Mouse (Mus musculus) midbrain, embryonic 16.5 days (tissue): Measurements from ENCODE around the gene Tiam1. TPM values are rescaled to one million over a fixed set of nuclear protein-coding genes. Genes with fewer than 3 reads are reported as not detected.

Experiments used
- ATAC-seq: fragments of 200-750 bp; cut with Nextera tagmentation; 2 replicates; pipeline ENCODE4 v1.8.0; 2017; ENCODE audit warnings: moderate TSS enrichment
- H3K27ac ChIP-seq: fragments of 300-500 bp; sonication (generic); 2 replicates; pipeline ENCODE4 v1.5.1; 2014; ENCODE audit warnings: mild to moderate bottlenecking, low read length, mixed read lengths
- H3K27me3 ChIP-seq: fragments of 300-500 bp; sonication (generic); 2 replicates; pipeline ENCODE4 v1.6.1; 2014; ENCODE audit warnings: low read depth, low read length, mixed read lengths; ENCODE audit not compliant: control insufficient read depth, insufficient read depth
- H3K36me3 ChIP-seq: fragments of 300-500 bp; sonication (generic); 2 replicates; pipeline ENCODE4 v1.6.1; 2014; ENCODE audit warnings: mild to moderate bottlenecking, low read length, moderate library complexity, mixed read lengths; ENCODE audit not compliant: control insufficient read depth, insufficient read depth
- H3K4me1 ChIP-seq: fragments of 300-500 bp; sonication (generic); 2 replicates; pipeline ENCODE4 v1.6.1; 2014; ENCODE audit warnings: mild to moderate bottlenecking, low read length, mixed read lengths; ENCODE audit not compliant: control insufficient read depth, insufficient read depth
- H3K4me2 ChIP-seq: fragments of 300-500 bp; sonication (generic); 2 replicates; pipeline ENCODE4 v1.6.1; 2014; ENCODE audit warnings: mild to moderate bottlenecking, low read length, mixed read lengths
- H3K4me3 ChIP-seq: fragments of 300-500 bp; sonication (generic); 2 replicates; pipeline ENCODE4 v1.5.1; 2014; ENCODE audit warnings: low read depth, mild to moderate bottlenecking, low read length, moderate library complexity, mixed read lengths
- H3K9ac ChIP-seq: fragments of 300-500 bp; sonication (generic); 2 replicates; pipeline ENCODE4 v1.6.1; 2014; ENCODE audit warnings: low read depth, low read length, mixed read lengths
- H3K9me3 ChIP-seq: fragments of 300-500 bp; sonication (generic); replicated peaks from 2 replicates; pipeline ENCODE4 v1.6.1; 2014; ENCODE audit warnings: mild to moderate bottlenecking, low read length, mixed read lengths; ENCODE audit not compliant: control insufficient read depth, poor library complexity, severe bottlenecking
- WGBS: fragments of 180-500 bp; shearing (Covaris S2); extraction: QIAGEN DNeasy Blood & Tissue Kit; methylation state at CpG from one replicate; pipeline ENCODE4 v1.1.7; 2014; 5-methylcytosine and 5-hydroxymethylcytosine counted together
- polyA plus RNA-seq: library from polyadenylated mRNA; unstranded; fragments of >200 nt; fragmentation: Nextera tagmentation; extraction: Ambion mirVana; gene quantifications from 2 replicates; pipeline ENCODE4 v1.2.1, GENCODE M21; 2015

Tiam1 gene
- polyA plus RNA-seq, 1 experiment from 2014 or later: 23.5 TPM

DNA sequence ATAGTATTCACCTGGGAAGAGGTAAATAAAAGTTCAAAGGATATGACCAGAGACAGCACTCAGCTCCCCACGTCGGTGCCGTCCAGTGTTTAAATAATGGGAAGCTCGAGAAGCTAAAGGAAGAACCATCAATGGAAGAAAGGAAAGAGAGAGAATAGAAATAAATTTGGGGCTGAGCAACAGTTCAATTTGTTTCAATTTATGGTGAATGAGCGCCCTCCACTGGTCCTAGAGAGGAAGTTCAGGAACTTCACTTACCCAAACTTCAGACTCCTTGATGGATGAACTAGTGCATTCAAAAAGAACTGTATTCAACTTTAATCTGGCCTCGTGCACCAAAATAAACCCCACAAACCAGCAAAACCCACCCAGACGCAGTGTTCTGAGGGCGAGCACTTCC is 378.1 kb downstream of the Tiam1 start:
- H3K27me3 ChIP-seq: no peaks in the 10 kb centered on the region
- H3K9me3 ChIP-seq: peaks cover 10% of the 10 kb centered on the region; the same call in 1 of the 2 replicates
- 6% methylated on average over 8 of the region's 8 CpGs for WGBS
- no peak overlapping the region for H3K9ac ChIP-seq
- H3K36me3 ChIP-seq: no peaks in the 10 kb centered on the region
- H3K4me2 ChIP-seq: no peak overlapping the region
- H3K4me1 ChIP-seq: no peaks in the 10 kb centered on the region
- no peak for ATAC-seq
- no peak overlapping the region for H3K27ac ChIP-seq
- H3K4me3 ChIP-seq: no peak overlapping the region

- no peak overlapping the region for H3K4me2 ChIP-seq
- WGBS: 72% methylated on average over 2 of the region's 2 CpGs
- no peak for ATAC-seq
Measured at GRCm38 (mm10) chr16:89763812-89764211, 379.8 kb downstream of the Tiam1 start.

GRCm38 (mm10) chr16:89762523-89762922 is 381.0 kb downstream of the Tiam1 start:
- no peak overlapping the region for H3K4me3 ChIP-seq
- H3K36me3 ChIP-seq: no peaks in the 10 kb centered on the region
- H3K9ac ChIP-seq: no peak overlapping the region
- no peaks in the 10 kb centered on the region for H3K9me3 ChIP-seq
- H3K4me2 ChIP-seq: no peak overlapping the region
- H3K27me3 ChIP-seq: no peaks in the 10 kb centered on the region
- no peak overlapping the region for H3K27ac ChIP-seq
- no peak for ATAC-seq
- 79% methylated on average over 10 of the region's 10 CpGs for WGBS
- no peaks in the 10 kb centered on the region for H3K4me1 ChIP-seq

More at GRCm38 (mm10) chr16:89763812-89764211, 379.8 kb downstream of the Tiam1 start:
- Histone ChIP-seq H3K4me3 (no peak overlapping the region), H3K27ac (no peak overlapping the region), H3K9me3 (peaks cover 2% of the 10 kb centered on the region; the same call in 1 of the 2 replicates), H3K36me3 (no peaks in the 10 kb centered on the region), H3K27me3 (no peaks in the 10 kb centered on the region), H3K9ac (no peak overlapping the region), H3K4me1 (no peaks in the 10 kb centered on the region)

DNA sequence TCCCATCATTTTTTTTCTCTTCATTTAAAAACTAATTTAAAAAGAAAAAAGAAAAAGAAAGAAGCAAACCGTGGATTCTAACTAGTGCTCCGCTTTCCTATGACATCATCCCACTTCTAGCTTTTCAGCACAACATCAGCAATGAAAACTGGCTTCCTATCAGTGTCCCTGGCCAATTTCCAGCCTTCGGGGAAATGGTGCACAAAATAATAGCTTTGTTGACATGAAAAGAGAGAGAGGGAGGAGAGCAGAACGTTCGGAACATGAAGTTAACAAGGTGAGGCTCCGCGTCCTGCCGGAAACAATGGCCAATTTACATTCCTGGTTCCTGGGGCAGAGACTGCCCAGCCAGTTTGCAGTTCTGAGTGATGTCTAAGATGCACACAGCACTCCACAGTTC is 381.5 kb downstream of the Tiam1 start:
- H3K27me3 ChIP-seq: no peaks in the 10 kb centered on the region
- H3K36me3 ChIP-seq: no peaks in the 10 kb centered on the region
- H3K4me1 ChIP-seq: no peaks in the 10 kb centered on the region
- H3K4me3 ChIP-seq: no peak overlapping the region
- no peak overlapping the region for H3K4me2 ChIP-seq
- WGBS: 52% methylated on average over 8 of the region's 8 CpGs
- ATAC-seq: no peak
- H3K27ac ChIP-seq: no peak overlapping the region
- no peak overlapping the region for H3K9ac ChIP-seq
- no peaks in the 10 kb centered on the region for H3K9me3 ChIP-seq

GRCm38 (mm10) chr16:89757384-89757783 is 386.2 kb downstream of the Tiam1 start:
- Histone ChIP-seq H3K9me3 (no peaks in the 10 kb centered on the region), H3K27me3 (no peaks in the 10 kb centered on the region), H3K4me2 (no peak overlapping the region), H3K9ac (no peak overlapping the region), H3K4me3 (no peak overlapping the region), H3K36me3 (no peaks in the 10 kb centered on the region), H3K27ac (no peak overlapping the region), H3K4me1 (no peaks in the 10 kb centered on the region)
- ATAC-seq: no peak
- 24% methylated on average over 5 of the region's 5 CpGs for WGBS

GRCm38 (mm10) chr16:89754709-89755108 is 388.9 kb downstream of the Tiam1 start:
- Histone ChIP-seq H3K27ac (no peak overlapping the region), H3K36me3 (no peaks in the 10 kb centered on the region), H3K9me3 (no peaks in the 10 kb centered on the region), H3K4me1 (no peaks in the 10 kb centered on the region), H3K4me3 (no peak overlapping the region), H3K9ac (no peak overlapping the region), H3K4me2 (no peak overlapping the region), H3K27me3 (no peaks in the 10 kb centered on the region)
- 45% methylated on average over 3 of the region's 3 CpGs for WGBS
- ATAC-seq: 0 out of 2 replicates have a peak, but pooled peaks have one; percentile 23

GRCm38 (mm10) chr16:89747864-89748263 is 395.7 kb downstream of the Tiam1 start:
- no peaks in the 10 kb centered on the region for H3K9me3 ChIP-seq
- 14% methylated on average over 2 of the region's 2 CpGs for whole genome bisulfite sequencing

DNA sequence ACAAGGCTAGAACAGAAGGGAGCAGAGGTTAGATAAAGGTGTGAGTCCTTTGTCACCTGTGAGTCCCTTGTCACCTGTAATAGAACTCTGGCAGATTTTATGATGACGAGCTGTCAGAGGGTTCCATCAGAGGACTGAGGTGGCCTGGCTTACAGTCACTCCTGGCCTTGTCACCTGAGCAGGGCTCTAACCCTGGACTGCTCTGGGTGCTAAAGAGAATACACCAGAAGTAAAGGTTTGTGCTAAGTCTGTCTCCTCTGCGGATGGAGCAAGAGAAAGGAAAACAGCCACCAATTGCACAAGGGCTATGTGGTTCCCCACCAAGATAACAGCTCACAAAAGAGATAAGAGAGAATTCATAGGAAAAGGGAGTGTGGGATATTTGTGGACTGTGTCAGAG is 404.0 kb downstream of the Tiam1 start:
- no peaks in the 10 kb centered on the region for H3K27me3 ChIP-seq
- WGBS: 46% methylated on average over 2 of the region's 2 CpGs
- H3K4me2 ChIP-seq: no peak overlapping the region
- no peak overlapping the region for H3K4me3 ChIP-seq
- no peak overlapping the region for H3K27ac ChIP-seq
- H3K36me3 ChIP-seq: no peaks in the 10 kb centered on the region
- no peaks in the 10 kb centered on the region; the same call in 1 of the 2 replicates for H3K4me1 ChIP-seq
- ATAC-seq: peak; percentile 32; the same call in 1 of the 2 replicates
- H3K9me3 ChIP-seq: no peaks in the 10 kb centered on the region
- no peak overlapping the region for H3K9ac ChIP-seq

More at GRCm38 (mm10) chr16:89747864-89748263, 395.7 kb downstream of the Tiam1 start:
- Histone ChIP-seq H3K27me3 (no peaks in the 10 kb centered on the region), H3K4me3 (no peak overlapping the region), H3K4me2 (no peak overlapping the region), H3K36me3 (no peaks in the 10 kb centered on the region), H3K27ac (no peak overlapping the region), H3K4me1 (no peaks in the 10 kb centered on the region), H3K9ac (no peak overlapping the region)
- no peak for ATAC-seq

GRCm38 (mm10) chr16:89738963-89739362 is 404.6 kb downstream of the Tiam1 start:
- no peaks in the 10 kb centered on the region for H3K27me3 ChIP-seq
- H3K4me2 ChIP-seq: no peak overlapping the region; the same call in 1 of the 2 replicates
- H3K27ac ChIP-seq: no peak overlapping the region
- WGBS: 9% methylated on average over 6 of the region's 6 CpGs
- ATAC-seq: peak; percentile 64; the same call in 1 of the 2 replicates
- H3K4me1 ChIP-seq: no peaks in the 10 kb centered on the region; the same call in 1 of the 2 replicates
- no peaks in the 10 kb centered on the region for H3K36me3 ChIP-seq
- H3K9me3 ChIP-seq: no peaks in the 10 kb centered on the region
- H3K4me3 ChIP-seq: no peak overlapping the region
- no peak overlapping the region for H3K9ac ChIP-seq
